Mouse (Mus musculus) embryo, embryonic 11.5 days (tissue): ENCODE data around the gene Ankrd13a.

Experiments
- DNase-seq: peaks from one replicate; pipeline ENCODE4 v3.0.0-alpha.2; 2012; ENCODE audit warnings: low read depth, low spot score

Gene Ankrd13a

DNA sequence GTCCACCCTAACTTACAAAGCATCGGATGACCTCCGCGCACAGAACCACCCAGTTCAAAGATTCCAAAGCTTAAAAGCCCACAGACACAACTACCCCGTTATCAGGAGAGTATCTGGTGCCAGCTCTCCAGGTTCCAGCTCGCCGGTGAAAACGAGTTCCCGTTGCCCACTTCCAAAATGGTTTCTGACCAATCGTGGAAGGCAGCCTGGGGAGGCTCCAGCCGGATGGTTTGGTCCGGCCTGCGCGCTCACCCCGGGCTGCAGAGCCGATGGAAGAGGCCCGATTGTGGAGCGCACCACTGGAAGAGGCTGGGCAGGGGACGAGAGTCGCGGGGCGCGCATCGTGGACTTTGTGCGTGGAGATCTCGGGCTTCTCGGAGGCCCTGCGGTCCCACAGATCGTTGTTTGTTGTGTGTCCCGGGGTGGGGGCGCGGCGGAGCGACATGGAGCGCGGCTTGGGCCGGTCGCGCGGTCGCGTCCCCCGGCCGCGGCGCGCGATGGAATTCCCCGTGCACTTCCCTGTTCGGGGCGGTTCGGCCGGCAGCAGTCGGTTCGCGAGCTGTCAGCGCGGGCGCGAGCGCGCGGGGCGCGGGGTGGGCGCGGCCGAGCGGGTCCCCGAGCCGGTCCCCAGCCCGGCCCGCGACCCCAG, at the start of gene Ankrd13a:
Gene Ankrd13a (plus strand): TSS at position 275 of the 649 bp plus-strand sequence.
- DNase-seq: peak; percentile 85

DNA sequence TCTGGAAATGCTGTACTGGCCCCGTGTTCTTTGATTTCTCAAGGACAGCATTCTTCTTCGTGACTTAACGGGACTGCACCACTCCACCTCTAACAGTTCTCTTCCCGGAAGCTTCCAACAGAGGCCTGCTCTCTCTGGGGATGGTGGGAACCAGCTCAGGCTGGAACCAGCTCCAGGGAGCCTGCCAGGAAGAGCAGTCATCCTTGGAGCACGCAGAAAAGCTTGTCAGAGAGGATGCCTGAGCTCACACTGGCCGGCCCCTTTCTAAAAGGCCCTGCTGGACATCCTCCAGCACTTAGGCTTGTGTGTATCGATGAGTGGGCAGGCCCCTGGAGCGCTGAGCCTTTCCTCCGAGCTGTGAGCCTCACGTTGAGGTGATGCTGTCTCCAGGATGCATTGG, 46.3 kb upstream of the Ankrd13a start:
- DNase-seq: no peak

DNA sequence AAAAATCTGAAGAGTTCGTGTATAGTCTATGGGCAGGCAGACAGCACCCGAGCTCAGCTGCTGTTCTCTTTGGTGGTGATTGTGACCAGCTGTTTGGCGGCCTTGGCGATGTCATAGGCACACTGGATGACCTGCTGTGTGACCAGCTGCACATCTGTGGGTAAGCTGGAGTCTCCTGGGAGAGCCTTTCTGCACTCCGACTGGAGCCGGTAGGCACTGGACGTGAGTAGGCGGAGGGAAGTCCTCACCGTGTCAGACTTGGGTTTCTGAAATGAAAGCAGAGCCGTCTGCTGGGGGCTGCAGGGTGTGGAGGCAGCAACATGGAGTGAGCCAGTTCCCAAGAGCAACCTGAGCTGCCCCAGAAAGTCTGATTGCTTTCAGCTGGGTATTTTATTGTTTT, 44.3 kb upstream of the Ankrd13a start:
- peak; percentile 9 for DNase-seq

GRCm38 (mm10) chr5:114731498-114731897, 43.0 kb upstream of the Ankrd13a start:
- no peak for DNase-seq

- DNase-seq: no peak
Measured at GRCm38 (mm10) chr5:114731969-114732368, 42.5 kb upstream of the Ankrd13a start.

- no peak for DNase-seq
Measured at GRCm38 (mm10) chr5:114733606-114734005, 40.9 kb upstream of the Ankrd13a start.

DNA sequence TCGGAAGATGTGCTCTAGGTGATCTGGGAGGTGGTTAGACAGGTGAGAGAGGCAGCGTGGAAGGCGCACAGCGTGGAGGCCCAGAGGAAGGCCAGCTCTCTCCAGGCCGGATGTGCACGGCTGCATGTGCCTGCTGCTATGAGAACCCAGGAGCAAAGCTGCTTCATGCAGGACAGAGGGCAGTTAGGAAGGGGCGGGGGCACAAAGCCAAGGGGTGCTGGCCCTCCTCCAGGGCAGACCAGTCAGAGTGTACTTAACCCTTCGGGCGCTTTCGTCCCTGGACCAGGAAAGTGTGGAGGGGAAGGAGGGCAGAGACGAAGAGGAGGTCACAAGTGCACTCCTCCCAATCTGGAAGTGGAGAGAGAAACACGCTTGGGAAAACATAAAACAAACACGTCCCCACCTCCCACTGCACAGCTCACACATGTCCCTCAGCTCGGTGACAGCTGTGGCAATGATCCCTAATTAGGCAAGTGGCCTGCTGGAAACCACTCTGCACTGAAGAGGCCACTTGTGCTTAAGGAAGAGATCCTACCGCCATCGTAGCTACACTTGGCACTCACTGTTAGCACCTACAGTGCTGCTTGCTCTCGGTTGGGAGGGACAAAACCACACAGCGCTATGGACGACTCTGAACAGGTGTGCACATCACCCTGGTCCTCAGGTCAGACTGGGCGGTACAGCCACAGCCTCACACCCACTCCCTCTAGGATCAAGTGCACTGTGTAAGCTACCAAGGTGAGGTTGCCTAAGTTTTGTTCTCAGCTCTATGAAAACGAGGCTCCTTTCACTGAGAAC, 37.2 kb upstream of the Ankrd13a start:
- DNase-seq: no peak

GRCm38 (mm10) chr5:114738707-114739241, 35.7 kb upstream of the Ankrd13a start:
- no peak for DNase-seq

DNA sequence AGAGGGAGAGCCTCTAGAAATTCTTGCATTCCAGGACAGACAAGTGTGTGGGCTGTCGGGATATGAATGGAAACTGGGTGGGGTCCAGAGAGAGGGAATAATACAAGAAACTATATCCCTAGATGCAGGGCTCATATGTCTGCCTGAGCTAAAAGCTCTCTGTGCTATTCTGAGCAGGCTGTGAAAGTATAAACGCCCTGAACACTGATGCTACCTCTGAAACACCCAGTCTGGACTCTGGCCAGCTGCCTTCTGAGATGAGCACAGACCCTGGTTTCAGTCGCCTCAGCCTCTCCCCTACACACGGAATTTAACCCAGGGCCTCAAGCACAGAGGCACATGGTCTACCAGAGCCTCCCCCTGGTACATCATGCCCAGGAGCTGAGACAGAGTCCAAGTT, 33.9 kb upstream of the Ankrd13a start:
- no peak for DNase-seq

GRCm38 (mm10) chr5:114742572-114742971, 31.9 kb upstream of the Ankrd13a start:
- DNase-seq: no peak

DNA sequence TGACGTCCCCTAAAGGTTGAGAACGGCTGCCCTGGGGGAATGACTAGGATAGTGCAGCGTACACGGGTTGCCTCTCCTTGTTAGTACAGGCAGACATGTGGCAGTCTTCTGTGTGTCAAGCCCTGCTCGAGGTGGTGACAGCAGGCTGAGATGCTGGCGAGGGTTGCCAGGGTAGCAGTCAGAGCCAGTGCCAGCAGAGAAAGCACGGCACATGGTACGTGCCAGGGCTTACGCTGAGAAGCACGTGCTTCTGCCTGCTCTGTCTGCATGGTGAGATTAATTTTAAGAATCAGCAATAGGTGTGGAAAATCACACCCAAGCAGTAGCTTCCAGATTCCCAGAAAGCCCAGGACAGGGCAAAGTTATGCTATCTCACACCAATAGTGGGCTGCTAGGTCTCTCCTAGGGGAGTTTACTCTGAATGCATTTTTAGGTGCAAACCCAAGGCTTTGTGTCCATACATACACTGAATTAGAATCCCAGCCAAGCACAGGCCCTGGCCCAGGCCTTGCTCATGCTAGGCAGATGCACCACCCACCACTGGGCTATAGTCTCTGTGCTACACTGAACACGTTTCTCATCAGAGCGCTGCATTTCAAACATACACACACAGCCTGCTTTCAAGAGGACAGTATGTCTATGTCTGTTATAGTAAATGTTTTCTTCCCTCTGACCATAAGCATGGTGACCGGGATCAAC, 31.3 kb upstream of the Ankrd13a start:
- no peak for DNase-seq

DNA sequence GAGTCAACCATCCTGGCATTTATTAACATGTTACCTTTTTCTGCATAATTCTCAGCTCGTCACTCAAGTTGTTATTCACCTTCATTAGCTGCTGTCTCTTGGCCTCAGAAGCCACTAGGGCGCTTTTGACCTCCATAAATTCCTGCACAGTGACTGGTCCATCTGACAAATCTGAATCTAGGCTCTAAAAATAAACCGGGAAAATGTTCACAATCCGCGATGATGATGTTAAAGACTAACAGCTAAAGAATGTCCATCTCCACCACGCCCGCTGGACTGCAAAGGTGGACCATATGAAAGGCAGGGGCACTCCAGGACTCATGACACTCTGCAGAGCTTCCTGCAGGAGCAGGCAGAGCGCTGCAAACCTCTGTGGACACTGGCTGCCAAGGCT, 30.8 kb upstream of the Ankrd13a start:
- DNase-seq: no peak

GRCm38 (mm10) chr5:114745581-114745980, 28.9 kb upstream of the Ankrd13a start:
- DNase-seq: no peak

- no peak for DNase-seq
Measured at GRCm38 (mm10) chr5:114746886-114747285, 27.6 kb upstream of the Ankrd13a start.

DNA sequence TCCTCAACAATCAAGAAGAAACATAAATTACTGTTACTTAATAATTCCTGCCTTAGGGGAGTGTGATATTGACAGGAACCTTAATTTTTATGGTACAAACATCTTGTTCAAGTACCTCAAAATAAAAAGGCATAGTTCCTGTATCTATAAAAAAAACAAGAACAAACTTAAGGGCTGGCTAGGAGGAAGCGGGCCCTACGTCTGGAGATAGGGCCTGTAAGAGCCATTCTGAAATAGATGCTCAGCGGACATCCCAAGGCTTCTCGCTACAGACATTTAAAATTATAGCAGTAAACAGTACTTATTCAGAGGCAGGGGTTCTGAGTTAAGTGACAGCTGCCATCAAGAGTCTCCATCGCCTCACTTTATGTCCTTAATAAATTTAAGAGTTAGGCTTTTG, 27.0 kb upstream of the Ankrd13a start:
- no peak for DNase-seq

- DNase-seq: no peak
Measured at GRCm38 (mm10) chr5:114750325-114750724, 24.2 kb upstream of the Ankrd13a start.

DNA sequence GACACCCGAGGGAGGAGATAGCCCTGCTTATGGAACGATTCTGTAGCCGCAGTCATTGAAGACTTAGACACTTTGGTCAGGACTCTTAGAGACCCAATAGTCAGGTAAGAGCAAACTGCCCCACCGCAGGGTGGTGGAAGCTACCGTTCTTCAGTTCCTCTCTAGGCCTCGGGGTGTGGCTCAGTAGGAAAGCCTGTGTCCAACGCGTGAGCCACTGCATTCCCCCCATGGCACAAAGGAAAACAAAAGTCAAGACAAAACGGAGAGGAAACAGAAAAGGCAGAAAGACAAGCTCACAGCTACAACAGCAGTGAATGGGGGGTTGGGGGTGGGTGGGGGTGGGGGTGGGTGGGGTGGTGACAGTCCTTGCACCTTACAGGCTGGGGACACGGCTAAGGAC, 22.1 kb upstream of the Ankrd13a start:
- no peak for DNase-seq

DNA sequence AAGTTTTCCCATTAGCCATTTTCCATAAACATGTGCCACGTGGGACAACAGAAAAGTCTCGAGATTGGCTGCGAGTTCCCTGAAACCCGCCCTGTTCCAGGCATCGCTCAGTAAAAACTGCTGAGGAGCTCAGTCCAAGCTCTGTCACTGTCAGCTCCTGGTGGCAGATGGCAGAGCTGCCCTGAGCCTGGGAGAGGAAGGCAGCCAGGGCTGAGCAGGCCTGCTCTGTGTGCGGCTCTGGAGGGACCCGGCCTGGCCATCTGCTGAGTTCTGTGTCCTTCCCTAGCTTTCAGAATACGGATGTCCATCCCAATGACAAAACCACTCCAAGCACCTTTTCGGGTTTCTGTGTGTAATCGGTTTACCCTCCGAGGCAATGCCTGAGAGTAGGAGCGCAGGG, 21.1 kb upstream of the Ankrd13a start:
- DNase-seq: no peak

- DNase-seq: no peak
Measured at GRCm38 (mm10) chr5:114759536-114760090, 14.9 kb upstream of the Ankrd13a start.

DNA sequence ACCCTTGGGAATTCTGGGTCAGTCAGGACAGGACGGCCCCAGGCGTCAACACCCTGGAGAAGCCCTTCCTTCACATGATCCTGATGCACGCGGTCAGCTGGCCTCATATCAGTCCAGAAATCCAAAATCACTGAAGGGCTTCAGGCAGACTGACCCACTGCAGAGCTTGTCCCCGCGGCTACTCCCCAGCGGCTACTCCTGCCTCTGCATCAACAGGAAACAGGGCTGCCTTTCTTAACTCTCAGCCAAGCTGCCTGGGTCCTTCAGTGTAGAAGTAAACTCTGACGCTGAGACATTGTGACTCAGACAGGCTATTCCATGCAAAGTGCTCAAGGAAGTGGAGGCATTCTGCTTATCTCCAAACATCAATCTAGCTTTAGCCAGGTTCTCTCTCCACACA, 12.5 kb upstream of the Ankrd13a start:
- no peak for DNase-seq

DNA sequence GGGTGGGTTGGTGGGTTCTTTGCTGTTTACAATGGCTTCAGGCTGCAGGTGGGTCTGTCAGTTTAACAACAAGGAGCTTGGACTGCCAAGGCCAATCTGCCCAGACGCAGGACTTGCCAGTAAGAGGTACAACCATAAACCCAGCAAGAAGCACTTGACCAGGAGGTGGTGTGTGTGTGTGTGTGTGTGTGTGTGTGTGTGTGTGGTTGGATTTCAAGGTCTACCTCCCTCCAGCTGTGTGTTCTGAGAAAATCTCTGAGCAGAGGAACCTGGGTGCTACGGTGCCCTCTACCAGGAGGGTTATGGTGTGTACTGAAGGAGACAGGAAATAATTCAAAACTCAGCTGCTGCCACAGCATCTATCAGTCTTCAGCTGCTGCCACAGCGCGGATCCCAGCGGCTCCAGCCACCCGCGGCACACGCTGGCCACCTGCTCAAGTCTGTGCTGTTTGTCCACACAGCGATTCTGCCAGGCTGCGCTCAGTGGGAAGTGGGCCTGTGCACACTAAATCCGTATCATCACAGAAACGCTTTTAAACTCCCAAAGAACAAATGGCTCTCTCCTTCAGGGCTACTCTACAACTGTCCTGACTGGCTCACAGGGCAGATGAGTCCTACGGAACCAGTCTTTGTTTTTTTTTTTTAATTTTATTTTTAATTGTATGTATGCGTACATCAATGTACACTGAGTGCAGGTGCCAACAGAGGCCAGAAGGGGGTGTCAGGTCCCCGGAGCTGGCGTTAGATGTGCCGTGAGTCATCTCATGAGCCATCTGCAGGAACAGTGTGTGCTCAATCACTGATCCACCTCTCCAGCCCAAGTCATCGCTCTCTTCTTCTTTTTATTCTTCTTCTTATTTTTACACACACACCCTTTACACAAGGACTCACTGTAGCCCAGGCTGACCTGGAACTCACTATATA, 9.4 kb upstream of the Ankrd13a start:
- DNase-seq: no peak
